Mouse (Mus musculus) liver, embryonic 12.5 days (tissue): ENCODE measurements at regions not wholly inside any gene's neighbourhood (a gene's known extent, or its start where the extent isn't known, plus 50 kb on each side); places are given as distances from the start of the nearest gene placed in this dataset.

ENCODE experiments used
- ATAC-seq: fragments of 200-750 bp; cut with Nextera tagmentation; 2 replicates; pipeline ENCODE4 v1.8.0; 2017; ENCODE audit warnings: moderate number of reproducible peaks, mild to moderate bottlenecking, moderate library complexity
- H3K27ac ChIP-seq: fragments of 300-500 bp; sonication (generic); 2 replicates; pipeline ENCODE4 v1.5.1; 2016; ENCODE audit warnings: mild to moderate bottlenecking
- H3K27me3 ChIP-seq: fragments of 300-500 bp; sonication (generic); replicated peaks from 2 replicates; pipeline ENCODE4 v1.6.1; 2016; ENCODE audit warnings: mild to moderate bottlenecking, moderate library complexity
- H3K36me3 ChIP-seq: fragments of 300-500 bp; sonication (generic); 2 replicates; pipeline ENCODE4 v1.6.1; 2016; ENCODE audit warnings: mild to moderate bottlenecking, moderate library complexity
- H3K4me1 ChIP-seq: fragments of 300-500 bp; sonication (generic); 2 replicates; pipeline ENCODE4 v1.6.1; 2016
- H3K4me2 ChIP-seq: fragments of 300-500 bp; sonication (generic); 2 replicates; pipeline ENCODE4 v1.6.1; 2016; ENCODE audit warnings: mild to moderate bottlenecking, moderate library complexity
- H3K4me3 ChIP-seq: fragments of 300-500 bp; sonication (generic); 2 replicates; pipeline ENCODE4 v1.5.1; 2016; ENCODE audit warnings: mild to moderate bottlenecking, moderate library complexity
- H3K9ac ChIP-seq: fragments of 300-500 bp; sonication (generic); 2 replicates; pipeline ENCODE4 v1.6.1; 2016; ENCODE audit warnings: mild to moderate bottlenecking, moderate library complexity
- H3K9me3 ChIP-seq: fragments of 300-500 bp; sonication (generic); replicated peaks from 2 replicates; pipeline ENCODE4 v1.6.1; 2016; ENCODE audit warnings: mild to moderate bottlenecking, moderate library complexity
- WGBS: fragments of 180-500 bp; shearing (Covaris S2); methylation state at CpG from one replicate; pipeline ENCODE4 v1.1.7; 2016; ENCODE audit not compliant: insufficient replicate concordance; 5-methylcytosine and 5-hydroxymethylcytosine counted together

GRCm38 (mm10) chr11:17549148-17549547 lies 291.8 kb downstream of the C1d start:
- 75% methylated on average over 5 of the region's 5 CpGs for WGBS
- H3K4me3 ChIP-seq, result no peak overlapping the region

GRCm38 (mm10) chr11:17555276-17555675 lies 297.9 kb downstream of the C1d start:
- no peaks in the 10 kb centered on the region for H3K27me3 ChIP-seq
- no peak overlapping the region for H3K4me3 ChIP-seq
- no peak for ATAC-seq
- H3K4me2 ChIP-seq, result no peak overlapping the region
- H3K9me3 ChIP-seq, result 0 out of 2 replicates have a peak, but pooled peaks cover 4% of the 10 kb centered on the region
- no peak overlapping the region for H3K9ac ChIP-seq
- 46% methylated on average over 3 of the region's 3 CpGs for WGBS
- H3K36me3 ChIP-seq, result no peaks in the 10 kb centered on the region
- no peaks in the 10 kb centered on the region for H3K4me1 ChIP-seq
- no peak overlapping the region for H3K27ac ChIP-seq

More at GRCm38 (mm10) chr11:17549148-17549547, 291.8 kb downstream of the C1d start:
- Histone ChIP-seq H3K4me2 (no peak overlapping the region), H3K27me3 (no peaks in the 10 kb centered on the region), H3K36me3 (no peaks in the 10 kb centered on the region), H3K27ac (no peak overlapping the region), H3K9ac (no peak overlapping the region), H3K4me1 (no peaks in the 10 kb centered on the region), H3K9me3 (0 out of 2 replicates have a peak, but pooled peaks cover 4% of the 10 kb centered on the region)
- ATAC-seq, result no peak

- H3K27me3 ChIP-seq, result no peaks in the 10 kb centered on the region
- H3K4me1 ChIP-seq, result no peaks in the 10 kb centered on the region
- 49% methylated on average over 3 of the region's 3 CpGs for WGBS
- no peaks in the 10 kb centered on the region for H3K36me3 ChIP-seq
- H3K9me3 ChIP-seq, result no peaks in the 10 kb centered on the region
- no peak for ATAC-seq
- H3K4me2 ChIP-seq, result no peak overlapping the region
- H3K9ac ChIP-seq, result no peak overlapping the region
- no peak overlapping the region for H3K27ac ChIP-seq
- no peak overlapping the region for H3K4me3 ChIP-seq
Observed at GRCm38 (mm10) chr11:17591780-17592487, 334.6 kb downstream of the C1d start.

- Histone ChIP-seq H3K36me3 (no peaks in the 10 kb centered on the region), H3K4me1 (no peaks in the 10 kb centered on the region), H3K9ac (no peak overlapping the region), H3K27me3 (no peaks in the 10 kb centered on the region), H3K4me2 (no peak overlapping the region), H3K4me3 (no peak overlapping the region), H3K9me3 (no peaks in the 10 kb centered on the region), H3K27ac (no peak overlapping the region)
- ATAC-seq, result no peak
- WGBS, result 78% methylated on average over 6 of the region's 6 CpGs
Observed at GRCm38 (mm10) chr11:17603726-17604493, 346.5 kb downstream of the C1d start.

GRCm38 (mm10) chr11:17620462-17621248 lies 333.0 kb downstream of the Etaa1 start:
- no peak overlapping the region for H3K4me2 ChIP-seq

GRCm38 (mm10) chr11:17629541-17630171 lies 324.0 kb downstream of the Etaa1 start:
- ATAC-seq, result no peak
- H3K36me3 ChIP-seq, result no peaks in the 10 kb centered on the region
- no peaks in the 10 kb centered on the region for H3K27me3 ChIP-seq

More at GRCm38 (mm10) chr11:17620462-17621248, 333.0 kb downstream of the Etaa1 start:
- Histone ChIP-seq H3K9ac (no peak overlapping the region), H3K9me3 (no peaks in the 10 kb centered on the region), H3K27ac (no peak overlapping the region), H3K27me3 (no peaks in the 10 kb centered on the region), H3K36me3 (no peaks in the 10 kb centered on the region), H3K4me1 (no peaks in the 10 kb centered on the region), H3K4me3 (no peak overlapping the region)
- WGBS, result 73% methylated on average over 3 of the region's 3 CpGs
- no peak for ATAC-seq

GRCm38 (mm10) chr11:17630172-17630553 lies 323.5 kb downstream of the Etaa1 start:
- no peaks in the 10 kb centered on the region for H3K4me1 ChIP-seq
- no peak overlapping the region for H3K4me2 ChIP-seq
- no peak overlapping the region for H3K9ac ChIP-seq
- ATAC-seq, result no peak
- H3K27ac ChIP-seq, result no peak overlapping the region
- no peaks in the 10 kb centered on the region for H3K36me3 ChIP-seq
- no peaks in the 10 kb centered on the region for H3K9me3 ChIP-seq
- WGBS, result no CpG with 5 or more reads among the region's 1 CpGs
- H3K27me3 ChIP-seq, result no peaks in the 10 kb centered on the region
- H3K4me3 ChIP-seq, result no peak overlapping the region

More at GRCm38 (mm10) chr11:17629541-17630171, 324.0 kb downstream of the Etaa1 start:
- Histone ChIP-seq H3K9me3 (no peaks in the 10 kb centered on the region), H3K4me2 (no peak overlapping the region), H3K4me3 (no peak overlapping the region), H3K4me1 (no peaks in the 10 kb centered on the region), H3K9ac (no peak overlapping the region), H3K27ac (no peak overlapping the region)
- 56% methylated on average over 2 of the region's 2 CpGs for WGBS

- Histone ChIP-seq H3K36me3 (no peaks in the 10 kb centered on the region), H3K4me1 (no peaks in the 10 kb centered on the region), H3K4me3 (no peak overlapping the region), H3K9me3 (no peaks in the 10 kb centered on the region), H3K27me3 (no peaks in the 10 kb centered on the region), H3K27ac (no peak overlapping the region), H3K4me2 (no peak overlapping the region), H3K9ac (no peak overlapping the region)
- 38% methylated on average over 3 of the region's 3 CpGs for WGBS
- ATAC-seq, result no peak
Observed at GRCm38 (mm10) chr11:17637158-17637557, 316.5 kb downstream of the Etaa1 start.

- 60% methylated on average over 7 of the region's 7 CpGs for WGBS
Observed at GRCm38 (mm10) chr11:17639922-17640321, 313.8 kb downstream of the Etaa1 start.

GRCm38 (mm10) chr11:17647441-17647840 lies 306.2 kb downstream of the Etaa1 start:
- H3K9me3 ChIP-seq, result no peaks in the 10 kb centered on the region

More at GRCm38 (mm10) chr11:17639922-17640321, 313.8 kb downstream of the Etaa1 start:
- H3K36me3 ChIP-seq, result no peaks in the 10 kb centered on the region
- no peak for ATAC-seq
- H3K27ac ChIP-seq, result no peak overlapping the region
- no peaks in the 10 kb centered on the region for H3K9me3 ChIP-seq
- no peak overlapping the region for H3K4me2 ChIP-seq
- H3K4me3 ChIP-seq, result no peak overlapping the region
- H3K4me1 ChIP-seq, result no peaks in the 10 kb centered on the region
- H3K27me3 ChIP-seq, result no peaks in the 10 kb centered on the region
- no peak overlapping the region for H3K9ac ChIP-seq

GRCm38 (mm10) chr11:17651389-17652156 lies 302.1 kb downstream of the Etaa1 start:
- WGBS, result 55% methylated on average over 4 of the region's 4 CpGs
- no peak overlapping the region for H3K4me3 ChIP-seq
- H3K9ac ChIP-seq, result no peak overlapping the region
- no peaks in the 10 kb centered on the region for H3K27me3 ChIP-seq
- H3K36me3 ChIP-seq, result no peaks in the 10 kb centered on the region
- no peaks in the 10 kb centered on the region for H3K9me3 ChIP-seq
- no peak overlapping the region for H3K27ac ChIP-seq
- no peak for ATAC-seq
- H3K4me1 ChIP-seq, result no peaks in the 10 kb centered on the region
- H3K4me2 ChIP-seq, result no peak overlapping the region

More at GRCm38 (mm10) chr11:17647441-17647840, 306.2 kb downstream of the Etaa1 start:
- H3K27me3 ChIP-seq, result no peaks in the 10 kb centered on the region
- ATAC-seq, result no peak
- H3K4me1 ChIP-seq, result no peaks in the 10 kb centered on the region
- H3K36me3 ChIP-seq, result no peaks in the 10 kb centered on the region
- H3K4me3 ChIP-seq, result no peak overlapping the region
- H3K27ac ChIP-seq, result no peak overlapping the region
- no peak overlapping the region for H3K9ac ChIP-seq
- H3K4me2 ChIP-seq, result no peak overlapping the region
